Mouse (Mus musculus): ENCODE measurements around the gene Usp29. TPM values are rescaled to one million over a fixed set of nuclear protein-coding genes. Genes with fewer than 3 reads are reported as not detected.

Usp29 gene
- total and polyA plus RNA-seq, 2 experiments from 2014 or later, result 2.2 to 3.2 TPM

DNA sequence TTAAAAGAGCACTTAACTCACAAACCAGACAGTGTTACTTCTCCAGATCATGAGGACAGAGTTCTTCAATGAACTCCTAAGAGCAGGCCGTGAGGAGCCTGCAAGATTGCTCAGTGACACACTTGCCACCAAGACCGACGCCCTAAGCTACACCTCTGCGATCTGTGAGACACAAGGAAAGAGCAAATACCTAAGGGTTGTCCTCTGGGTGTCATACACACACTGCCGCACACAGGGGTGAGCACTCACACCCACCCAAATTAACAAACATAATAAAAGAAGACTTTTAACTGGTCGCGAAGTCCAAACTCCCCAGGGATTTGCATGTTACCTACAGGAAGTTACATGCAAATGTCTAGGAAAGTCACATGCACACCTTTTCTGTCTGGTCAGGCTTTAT is 170.3 kb downstream of the Usp29 start:
- WGBS, result 92% methylated on average over 7 of the region's 7 CpGs
- ATAC-seq (ENCODE audit: insufficient read depth, low read depth) (no peak), DNase-seq (ENCODE audit: low spot score) (no peak)
- Histone ChIP-seq H3K27me3 (ENCODE audit: control insufficient read depth, insufficient read depth, low read length) (no peaks in the 10 kb centered on the region), H3K4me1 (ENCODE audit: control insufficient read depth, insufficient read depth) (no peaks in the 10 kb centered on the region), H3K9ac (replicated peaks; ENCODE audit: low read depth, low read length) (no peak overlapping the region), H3K36me3 (replicated peaks; ENCODE audit: control insufficient read depth, insufficient read depth, low read length) (no peaks in the 10 kb centered on the region), H3K4me2 (ENCODE audit: low read depth, low read length) (no peak overlapping the region), H3K27ac (ENCODE audit: low read depth) (no peak overlapping the region), H3K4me3 (ENCODE audit: low read depth, low read length) (no peak overlapping the region), H3K9me3 (replicated peaks; ENCODE audit: control insufficient read depth, low read length) (no peaks in the 10 kb centered on the region)
- TF ChIP-seq CTCF (IDR thresholded peaks at IDR 0.05; ENCODE audit: low read depth) (no peak), EP300 (IDR thresholded peaks at IDR 0.05; ENCODE audit: low read depth) (no peak)

DNA sequence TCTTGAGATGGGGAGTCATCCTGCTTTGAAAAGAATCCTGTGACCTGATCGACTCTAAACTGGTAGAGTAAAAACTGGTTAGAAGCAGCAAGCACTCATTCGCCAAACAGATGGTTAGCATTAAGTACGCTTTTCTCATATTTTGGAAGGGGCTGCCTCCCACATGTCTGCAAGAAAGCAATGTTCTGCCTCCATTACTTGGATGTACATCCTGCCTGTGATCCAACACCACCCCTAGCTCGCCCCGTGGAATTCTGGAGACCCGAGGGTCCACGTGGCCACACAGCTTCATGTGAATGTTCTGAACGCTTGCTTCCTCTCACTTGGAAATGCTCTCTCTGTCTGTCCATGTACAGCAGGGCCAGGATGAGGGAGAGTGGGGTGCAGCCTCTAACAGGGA is 173.1 kb downstream of the Usp29 start:
- DNase-seq (ENCODE audit: low spot score), result no peak
- Histone ChIP-seq H3K9me3 (replicated peaks; ENCODE audit: control insufficient read depth, low read length) (no peaks in the 10 kb centered on the region), H3K27ac (ENCODE audit: low read depth) (no peak overlapping the region), H3K4me3 (ENCODE audit: low read depth, low read length) (no peak overlapping the region), H3K36me3 (replicated peaks; ENCODE audit: control insufficient read depth, insufficient read depth, low read length) (no peaks in the 10 kb centered on the region), H3K27me3 (ENCODE audit: control insufficient read depth, insufficient read depth, low read length) (no peaks in the 10 kb centered on the region), H3K4me1 (ENCODE audit: control insufficient read depth, insufficient read depth) (no peaks in the 10 kb centered on the region), H3K9ac (replicated peaks; ENCODE audit: low read depth, low read length) (no peak overlapping the region), H3K4me2 (ENCODE audit: low read depth, low read length) (no peak overlapping the region)
- no peak for TF ChIP-seq CTCF (IDR thresholded peaks at IDR 0.05; ENCODE audit: low read depth)
- TF ChIP-seq EP300 (IDR thresholded peaks at IDR 0.05; ENCODE audit: low read depth), result no peak
- no peak for ATAC-seq (ENCODE audit: insufficient read depth, low read depth)
- WGBS, result 77% methylated on average over 8 of the region's 8 CpGs

DNA sequence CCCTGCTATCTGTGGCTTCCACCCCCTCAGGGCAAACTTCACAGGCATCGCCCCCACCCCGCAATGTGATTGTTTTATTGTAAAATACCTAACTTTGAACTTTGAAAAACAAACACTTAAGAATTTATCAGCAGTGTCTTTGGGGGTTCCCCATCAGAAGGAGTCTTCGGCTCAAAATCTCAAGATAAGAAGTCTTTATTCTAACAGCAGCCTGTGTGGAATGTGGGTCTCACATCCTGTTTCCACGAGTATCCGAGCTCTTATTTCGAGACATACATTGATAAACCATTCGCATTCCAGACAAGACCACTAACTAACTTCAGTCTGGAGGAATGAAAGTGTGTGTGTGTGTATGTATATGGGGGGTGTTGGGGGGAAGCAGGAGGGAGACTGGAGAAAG is 180.1 kb downstream of the Usp29 start:
- H3K27me3 ChIP-seq (ENCODE audit: control insufficient read depth, insufficient read depth, low read length), result no peaks in the 10 kb centered on the region
- H3K9ac ChIP-seq (replicated peaks; ENCODE audit: low read depth, low read length), result no peak overlapping the region
- no peaks in the 10 kb centered on the region for H3K36me3 ChIP-seq (replicated peaks; ENCODE audit: control insufficient read depth, insufficient read depth, low read length)
- H3K9me3 ChIP-seq (replicated peaks; ENCODE audit: control insufficient read depth, low read length), result no peaks in the 10 kb centered on the region
- H3K4me2 ChIP-seq (ENCODE audit: low read depth, low read length), result no peak overlapping the region
- H3K4me1 ChIP-seq (ENCODE audit: control insufficient read depth, insufficient read depth), result 0 out of 2 replicates have a peak, but pooled peaks cover 5% of the 10 kb centered on the region
- TF ChIP-seq EP300 (IDR thresholded peaks at IDR 0.05; ENCODE audit: low read depth), result no peak
- no peak for TF ChIP-seq CTCF (IDR thresholded peaks at IDR 0.05; ENCODE audit: low read depth)
- ATAC-seq (ENCODE audit: insufficient read depth, low read depth) (no peak), DNase-seq (ENCODE audit: low spot score) (no peak)
- WGBS, result 31% methylated on average over 7 of the region's 7 CpGs
- no peak overlapping the region for H3K27ac ChIP-seq (ENCODE audit: low read depth)
- no peak overlapping the region for H3K4me3 ChIP-seq (ENCODE audit: low read depth, low read length)

DNA sequence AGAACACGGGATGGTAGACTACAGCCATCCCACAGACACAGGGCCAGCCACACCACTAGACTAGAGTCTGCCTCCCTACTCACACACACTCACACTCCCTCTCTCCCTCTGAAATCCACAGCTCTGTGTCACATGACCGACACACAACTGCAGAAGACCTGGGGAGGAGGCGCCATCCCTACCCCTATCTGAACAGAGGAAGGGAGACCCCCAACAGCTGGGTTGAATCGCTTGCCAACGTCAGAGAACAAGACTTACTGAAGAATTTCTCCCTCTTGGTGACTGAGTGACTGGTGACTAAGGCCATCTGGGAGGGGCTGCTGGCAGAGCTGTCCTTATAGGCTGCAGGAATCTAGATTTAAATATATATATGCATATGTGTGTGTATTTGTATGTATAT is 181.4 kb downstream of the Usp29 start:
- H3K9ac ChIP-seq (replicated peaks; ENCODE audit: low read depth, low read length), result no peak overlapping the region
- ATAC-seq (ENCODE audit: insufficient read depth, low read depth), result no peak
- no peaks in the 10 kb centered on the region for H3K9me3 ChIP-seq (replicated peaks; ENCODE audit: control insufficient read depth, low read length)
- no peak overlapping the region for H3K4me3 ChIP-seq (ENCODE audit: low read depth, low read length)
- H3K4me1 ChIP-seq (ENCODE audit: control insufficient read depth, insufficient read depth), result 0 out of 2 replicates have a peak, but pooled peaks cover 5% of the 10 kb centered on the region
- H3K36me3 ChIP-seq (replicated peaks; ENCODE audit: control insufficient read depth, insufficient read depth, low read length), result no peaks in the 10 kb centered on the region
- H3K27me3 ChIP-seq (ENCODE audit: control insufficient read depth, insufficient read depth, low read length), result no peaks in the 10 kb centered on the region
- no peak overlapping the region for H3K4me2 ChIP-seq (ENCODE audit: low read depth, low read length)
- TF ChIP-seq EP300 (IDR thresholded peaks at IDR 0.05; ENCODE audit: low read depth) (no peak), CTCF (IDR thresholded peaks at IDR 0.05; ENCODE audit: low read depth) (no peak)
- 65% methylated on average over 5 of the region's 5 CpGs for WGBS
- DNase-seq (ENCODE audit: low spot score), result no peak
- no peak overlapping the region for H3K27ac ChIP-seq (ENCODE audit: low read depth)

DNA sequence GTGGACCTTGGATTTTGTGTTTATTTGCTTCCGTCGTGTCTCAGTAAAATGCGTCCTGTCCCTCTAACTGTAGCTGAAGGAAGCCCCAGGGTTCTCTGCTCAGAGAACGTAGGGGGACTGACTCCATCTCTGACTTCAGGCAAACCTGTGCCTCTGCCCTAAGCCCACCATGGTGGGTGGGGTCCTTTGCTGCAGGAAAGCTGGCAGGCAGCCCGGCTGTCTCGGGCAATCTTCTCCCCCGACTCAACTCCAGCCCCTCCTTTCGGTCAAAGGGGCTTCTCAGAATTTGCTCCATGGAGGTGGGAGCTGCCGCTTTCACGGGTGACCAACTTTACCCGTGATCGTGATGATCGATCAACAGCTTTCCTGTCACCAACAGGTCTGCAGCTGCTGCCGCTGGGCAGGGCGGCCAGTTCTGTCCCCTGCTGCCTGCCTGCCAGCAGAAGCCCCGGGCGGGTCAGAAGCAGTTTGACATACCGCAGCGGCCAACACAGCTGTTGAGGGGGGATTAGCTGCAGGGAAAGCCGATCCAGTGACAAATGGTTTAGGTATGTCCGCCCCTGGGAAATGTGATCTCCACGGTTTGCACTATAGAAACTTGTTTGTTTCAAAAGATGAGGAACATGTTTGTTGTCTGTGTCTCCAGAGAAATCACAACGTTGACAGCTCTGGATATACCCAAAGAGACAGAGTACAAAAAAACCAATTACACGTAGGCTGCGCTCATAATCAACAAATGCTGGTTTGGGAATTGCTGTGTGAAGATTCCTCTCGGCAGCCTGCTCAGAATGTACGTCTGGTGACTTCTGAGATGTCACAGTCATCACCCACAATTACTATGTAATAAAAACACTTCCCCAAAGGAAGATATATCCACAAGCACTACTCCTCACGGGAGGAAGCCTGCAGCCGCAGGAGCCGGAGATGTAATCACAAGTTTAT is 183.3 kb downstream of the Usp29 start:
- DNase-seq (ENCODE audit: low spot score) (peak; percentile 49), ATAC-seq (ENCODE audit: insufficient read depth, low read depth) (peak; percentile 76)
- Histone ChIP-seq H3K4me1 (ENCODE audit: control insufficient read depth, insufficient read depth) (0 out of 2 replicates have a peak, but pooled peaks cover 12% of the 10 kb centered on the region), H3K27me3 (ENCODE audit: control insufficient read depth, insufficient read depth, low read length) (no peaks in the 10 kb centered on the region), H3K4me2 (ENCODE audit: low read depth, low read length) (peak overlapping the region; percentile 88), H3K4me3 (ENCODE audit: low read depth, low read length) (peak overlapping the region; percentile 48), H3K9me3 (replicated peaks; ENCODE audit: control insufficient read depth, low read length) (no peaks in the 10 kb centered on the region), H3K36me3 (replicated peaks; ENCODE audit: control insufficient read depth, insufficient read depth, low read length) (no peaks in the 10 kb centered on the region), H3K9ac (replicated peaks; ENCODE audit: low read depth, low read length) (peak overlapping the region; percentile 75), H3K27ac (ENCODE audit: low read depth) (peak overlapping the region; percentile 69)
- 10% methylated on average over 30 of the region's 30 CpGs for WGBS
- TF ChIP-seq CTCF (IDR thresholded peaks at IDR 0.05; ENCODE audit: low read depth) (no peak), EP300 (IDR thresholded peaks at IDR 0.05; ENCODE audit: low read depth) (no peak)
